Mouse (Mus musculus): ENCODE data around the gene Tceanc2.

The Tceanc2 gene

GRCm38 (mm10) chr4:107178830-107179490, at the start of gene Tceanc2:
Tceanc2 (minus strand) TSS chr4:107179116.
- peak; percentile 32 to 34 for DNase-seq (ENCODE audit: low spot score in 2 of 2)

DNA sequence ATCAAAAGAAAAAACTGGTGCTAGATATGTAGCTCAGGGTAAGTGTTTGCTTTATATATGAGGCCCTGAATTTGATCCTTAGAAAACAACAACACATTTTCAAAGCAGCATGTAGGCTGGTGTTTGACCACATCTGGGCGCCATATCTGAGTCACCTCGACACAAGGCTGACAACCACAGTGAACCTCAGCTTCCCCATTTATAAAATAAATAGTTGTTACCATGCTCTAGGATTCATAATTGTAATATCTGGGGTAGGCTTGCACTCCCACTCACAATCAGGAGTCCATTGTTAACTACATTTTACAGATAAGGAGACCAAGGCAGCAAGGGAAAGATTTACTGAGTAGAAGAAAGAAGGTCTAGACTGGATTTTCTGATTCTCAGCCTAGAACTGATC, 47.4 kb upstream of the Tceanc2 start:
- no peak for DNase-seq (ENCODE audit: low spot score in 2 of 2)

GRCm38 (mm10) chr4:107223225-107224204, 44.6 kb upstream of the Tceanc2 start:
- no peak for DNase-seq (ENCODE audit: low spot score in 2 of 2)

DNA sequence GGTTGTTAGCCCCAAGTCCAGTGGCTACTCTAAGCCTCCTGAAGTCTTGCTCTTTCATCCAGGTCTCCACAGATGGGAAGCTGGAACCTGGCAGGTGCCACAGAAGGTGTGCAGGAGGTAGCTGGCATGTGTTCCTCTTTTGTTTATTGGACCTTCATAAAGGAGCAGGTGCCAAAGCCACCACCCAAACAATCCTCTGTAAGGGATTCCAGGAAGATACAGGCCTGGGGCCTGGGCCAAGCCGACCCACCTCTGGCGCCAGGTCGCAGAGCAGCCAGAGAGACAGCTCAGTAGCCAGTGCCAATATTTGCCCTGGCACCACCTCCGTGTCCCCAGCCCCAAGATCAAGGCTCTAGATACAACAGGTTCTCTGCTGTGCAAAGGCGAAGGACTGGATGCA, 42.6 kb upstream of the Tceanc2 start:
- DNase-seq (ENCODE audit: low spot score in 2 of 2) = no peak

GRCm38 (mm10) chr4:107217574-107217973, 38.7 kb upstream of the Tceanc2 start:
- no peak for DNase-seq (ENCODE audit: low spot score in 2 of 2)

GRCm38 (mm10) chr4:107213279-107214011, 34.5 kb upstream of the Tceanc2 start:
- no peak for DNase-seq (ENCODE audit: low spot score in 2 of 2)

DNA sequence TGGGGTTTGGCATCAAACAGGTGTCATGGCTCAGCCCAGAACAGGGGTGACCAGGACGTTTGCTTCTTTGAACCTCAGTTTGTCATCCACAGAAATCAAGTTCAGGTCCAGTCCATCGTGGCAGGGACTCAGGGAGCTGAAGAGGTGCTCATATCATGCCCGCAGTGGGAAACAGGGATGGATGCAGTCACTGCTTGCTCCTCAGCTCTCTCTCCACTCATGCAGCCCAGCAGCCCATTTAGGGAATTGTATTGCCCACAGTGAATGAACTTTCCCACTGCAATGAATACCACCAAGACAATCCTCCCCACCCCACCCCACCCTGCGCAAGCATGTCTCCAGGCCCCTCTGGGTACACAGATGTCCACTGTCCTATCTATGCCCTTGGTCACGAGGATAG, 33.0 kb upstream of the Tceanc2 start:
- DNase-seq (ENCODE audit: low spot score in 2 of 2) = no peak

- no peak for DNase-seq (ENCODE audit: low spot score in 2 of 2)
These were observed 32.5 kb upstream of the Tceanc2 start for GRCm38 (mm10) chr4:107211465-107211864.

GRCm38 (mm10) chr4:107210483-107211097, 31.7 kb upstream of the Tceanc2 start:
- DNase-seq (ENCODE audit: low spot score in 2 of 2) = no peak

GRCm38 (mm10) chr4:107208880-107209279, 30.0 kb upstream of the Tceanc2 start, which contains the start of gene Ldlrad1:
Ldlrad1 (plus strand) TSS chr4:107209180.
- no peak for DNase-seq (ENCODE audit: low spot score in 2 of 2)

DNA sequence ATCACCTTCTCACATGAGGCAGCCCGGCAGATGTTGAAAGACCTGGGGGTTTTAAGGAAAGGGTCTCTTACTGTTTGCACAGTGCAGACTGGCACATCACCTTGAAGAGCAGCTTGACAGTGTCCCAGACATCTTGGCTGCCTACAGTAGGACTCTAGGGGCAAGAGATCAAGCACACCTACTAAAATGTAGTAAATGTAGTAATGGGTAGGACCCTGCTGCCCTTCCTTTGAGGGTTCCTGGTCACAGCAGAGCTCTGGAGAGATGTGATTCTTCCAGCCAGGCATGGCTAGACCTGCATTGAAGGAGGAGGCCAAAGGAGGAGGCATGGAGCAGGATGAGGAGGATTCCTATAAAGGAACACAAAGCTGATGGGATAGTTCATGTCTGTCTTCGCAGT, 28.1 kb upstream of the Tceanc2 start:
- no peak for DNase-seq (ENCODE audit: low spot score in 2 of 2)

GRCm38 (mm10) chr4:107203001-107203400, 24.1 kb upstream of the Tceanc2 start:
- no peak for DNase-seq (ENCODE audit: low spot score in 2 of 2)

DNA sequence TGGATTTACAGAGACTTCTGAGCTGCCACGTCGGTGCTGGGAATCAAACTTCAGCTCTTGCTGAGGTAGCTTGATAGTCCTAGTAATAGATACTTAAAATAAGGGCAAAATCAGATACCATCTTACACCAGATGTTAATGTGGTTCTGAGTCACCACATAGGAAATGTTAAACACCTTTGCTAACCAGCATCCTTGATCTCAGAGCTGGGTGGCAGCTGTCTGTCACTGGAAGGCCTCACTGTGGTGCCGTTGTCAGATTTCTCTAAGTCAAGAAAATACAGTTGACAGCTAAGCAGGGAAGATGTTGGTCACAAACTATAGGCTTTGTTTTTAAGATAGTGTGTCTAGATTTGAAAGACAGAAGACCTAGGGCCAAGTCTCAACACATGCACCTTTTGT, 22.9 kb upstream of the Tceanc2 start:
- no peak for DNase-seq (ENCODE audit: low spot score in 2 of 2)

GRCm38 (mm10) chr4:107198072-107198471, 19.2 kb upstream of the Tceanc2 start:
- DNase-seq (ENCODE audit: low spot score in 2 of 2) = no peak

- no peak for DNase-seq (ENCODE audit: low spot score in 2 of 2)
These were observed 17.5 kb upstream of the Tceanc2 start for GRCm38 (mm10) chr4:107196454-107196853.

- DNase-seq (ENCODE audit: low spot score in 2 of 2) = no peak
These were observed 14.9 kb upstream of the Tceanc2 start for GRCm38 (mm10) chr4:107193841-107194240.

GRCm38 (mm10) chr4:107185703-107186102, 6.8 kb upstream of the Tceanc2 start:
- DNase-seq (ENCODE audit: low spot score in 2 of 2) = no peak

GRCm38 (mm10) chr4:107183203-107183602, 4.3 kb upstream of the Tceanc2 start:
- no peak for DNase-seq (ENCODE audit: low spot score in 2 of 2)

GRCm38 (mm10) chr4:107182796-107183195, 3.9 kb upstream of the Tceanc2 start:
- no peak for DNase-seq (ENCODE audit: low spot score in 2 of 2)

- DNase-seq (ENCODE audit: low spot score in 2 of 2) = no peak
These were observed 3.0 kb upstream of the Tceanc2 start for GRCm38 (mm10) chr4:107181866-107182265.

GRCm38 (mm10) chr4:107180746-107181145, 1.8 kb upstream of the Tceanc2 start:
- no peak for DNase-seq (ENCODE audit: low spot score in 2 of 2)

GRCm38 (mm10) chr4:107179561-107179960, 645 bp upstream of the Tceanc2 start:
- no peak for DNase-seq (ENCODE audit: low spot score in 2 of 2)
